Mouse (Mus musculus) bone marrow macrophage, adult 2 months (primary cell): ENCODE results near the gene Asb6.

Experiments used
- CTCF ChIP-seq: IDR thresholded peaks from 2 replicates; pipeline ENCODE4 v1.5.1; 2012; ENCODE audit warnings: low read depth, mild to moderate bottlenecking, low read length, moderate library complexity
- POLR2A ChIP-seq: IDR thresholded peaks from 2 replicates; pipeline ENCODE4 v1.6.1; 2012; ENCODE audit warnings: mild to moderate bottlenecking, low read depth, low read length, borderline replicate concordance

- TF ChIP-seq CTCF (no peak), POLR2A (no peak)
These were observed 49.3 kb upstream of the Asb6 start for GRCm38 (mm10) chr2:30879481-30879880.
